Mouse (Mus musculus) liver, embryonic 14.5 days (tissue): ENCODE data around the gene Klra17. TPM values are rescaled to one million over a fixed set of nuclear protein-coding genes. Genes with fewer than 3 reads are reported as not detected.
"Not testable (repeated sequence)": the region's sequence is repeated elsewhere in the genome, so short reads cannot be mapped to it uniquely, and the experiment has no call there.

Experiments used
- ATAC-seq: fragments of 200-750 bp; cut with Nextera tagmentation; 2 replicates; pipeline ENCODE4 v1.8.0; 2017; ENCODE audit warnings: moderate number of reproducible peaks, mild to moderate bottlenecking, moderate library complexity; ENCODE audit not compliant: insufficient read depth
- DNase-seq, 3 experiments: peaks; one replicate each; pipeline ENCODE4 v3.0.0-alpha.2; 2012 to 2013; ENCODE audit warnings: low read depth in 3 of 3, low spot score in 3 of 3
- H3K27ac ChIP-seq: fragments of 300-500 bp; sonication (generic); 2 replicates; pipeline ENCODE4 v1.5.1; 2014; ENCODE audit warnings: moderate library complexity, mild to moderate bottlenecking, control low read depth, inconsistent platforms
- H3K27me3 ChIP-seq: fragments of 300-500 bp; sonication (generic); 2 replicates; pipeline ENCODE4 v1.6.1; 2014; ENCODE audit warnings: mild to moderate bottlenecking, low read length, moderate library complexity; ENCODE audit not compliant: control insufficient read depth, insufficient read depth
- H3K36me3 ChIP-seq: fragments of 300-500 bp; sonication (generic); replicated peaks from 2 replicates; pipeline ENCODE4 v1.6.1; 2014; ENCODE audit warnings: low read depth; ENCODE audit not compliant: control insufficient read depth, insufficient read depth
- H3K4me1 ChIP-seq, 2 experiments: fragments of 200-500 bp in 1 of 2; fragments of 300-500 bp in 1 of 2; sonication (generic) in 1 of 2; replicated peaks; 2 replicates each; pipeline ENCODE4 v1.6.1; 2012 to 2014; ENCODE audit warnings: antibody characterized with exemption in 1 of 2, inconsistent platforms in 1 of 2, low read length in 1 of 2; ENCODE audit not compliant: control insufficient read depth in 2 of 2, insufficient read depth in 2 of 2
- H3K4me2 ChIP-seq: fragments of 300-500 bp; sonication (generic); 2 replicates; pipeline ENCODE4 v1.6.1; 2014; ENCODE audit warnings: low read depth, mild to moderate bottlenecking, control low read depth, moderate library complexity
- H3K4me3 ChIP-seq, 2 experiments: fragments of 200-500 bp in 1 of 2; fragments of 300-500 bp in 1 of 2; sonication (generic) in 1 of 2; 2 replicates each; pipeline ENCODE4 v1.5.1; 2012 to 2014; ENCODE audit warnings: low read depth in 2 of 2, low read length in 2 of 2, mild to moderate bottlenecking in 2 of 2, control low read depth in 1 of 2, inconsistent platforms in 1 of 2, moderate library complexity in 1 of 2; ENCODE audit not compliant: insufficient read depth in 1 of 2
- H3K9ac ChIP-seq: fragments of 300-500 bp; sonication (generic); replicated peaks from 2 replicates; pipeline ENCODE4 v1.6.1; 2014; ENCODE audit warnings: mild to moderate bottlenecking, control low read depth, moderate library complexity
- H3K9me3 ChIP-seq: fragments of 300-500 bp; sonication (generic); 2 replicates; pipeline ENCODE4 v1.6.1; 2016; ENCODE audit warnings: low read length, mixed read lengths; ENCODE audit not compliant: control insufficient read depth
- CTCF ChIP-seq: IDR thresholded peaks from 2 replicates; pipeline ENCODE4 v1.5.1; 2016; ENCODE audit warnings: antibody characterized with exemption, low read depth, control low read depth
- EP300 ChIP-seq: IDR thresholded peaks from 2 replicates; pipeline ENCODE4 v1.6.1; 2016; ENCODE audit warnings: antibody characterized with exemption, low read depth
- WGBS: fragments of 180-500 bp; shearing (Covaris S2); extraction: QIAGEN DNeasy Blood & Tissue Kit; methylation state at CpG from one replicate; pipeline ENCODE4 v1.1.7; 2014; ENCODE audit not compliant: insufficient replicate concordance; 5-methylcytosine and 5-hydroxymethylcytosine counted together
- polyA plus RNA-seq, 2 experiments: library from polyadenylated mRNA; depleted of rRNA in 1 of 2; stranded (reverse) in 1 of 2; unstranded in 1 of 2; fragments of >200 nt; fragmentation: Nextera tagmentation in 1 of 2; extraction: Ambion mirVana in 1 of 2; gene quantifications; 2 replicates each; pipeline versions ENCODE4 v1.2.1 to v1.2.3; 2012 to 2014

The Klra17 gene
- polyA plus RNA-seq, 2 experiments, result 0.17 TPM; not detected in 1

- H3K9ac ChIP-seq, result no peak overlapping the region
- H3K27ac ChIP-seq, result no peak overlapping the region
- no peaks in the 10 kb centered on the region for H3K36me3 ChIP-seq
- no peak overlapping the region for H3K4me3 ChIP-seq
- ATAC-seq, result no peak
- no peak overlapping the region for H3K4me2 ChIP-seq
- no peaks in the 10 kb centered on the region for H3K27me3 ChIP-seq
- no peaks in the 10 kb centered on the region; the same call in 1 of the 2 replicates for H3K9me3 ChIP-seq
- no peaks in the 10 kb centered on the region for H3K4me1 ChIP-seq
- 67% methylated on average over 1 of the region's 1 CpGs for WGBS
- DNase-seq, result no peak
- no peak for TF ChIP-seq EP300
- no peak for TF ChIP-seq CTCF
Measured at GRCm38 (mm10) chr6:129825559-129825958, 50.9 kb downstream of the Klra17 start.

- no peak for DNase-seq
- H3K9ac ChIP-seq, result no peak overlapping the region
- no peaks in the 10 kb centered on the region for H3K36me3 ChIP-seq
- H3K27me3 ChIP-seq, result no peaks in the 10 kb centered on the region
- H3K4me1 ChIP-seq, result no peaks in the 10 kb centered on the region
- ATAC-seq, result no peak
- TF ChIP-seq CTCF, result no peak
- no peak overlapping the region for H3K4me2 ChIP-seq
- no peak overlapping the region for H3K4me3 ChIP-seq
- no peak overlapping the region for H3K27ac ChIP-seq
- WGBS, result 25% methylated on average over 1 of the region's 1 CpGs
- no peaks in the 10 kb centered on the region; the same call in 1 of the 2 replicates for H3K9me3 ChIP-seq
Measured at GRCm38 (mm10) chr6:129824004-129824403, 52.5 kb downstream of the Klra17 start.

GRCm38 (mm10) chr6:129817731-129818130 lies 58.7 kb downstream of the Klra17 start:
- Histone ChIP-seq H3K4me1 (no peaks in the 10 kb centered on the region), H3K4me2 (no peak overlapping the region), H3K9ac (no peak overlapping the region), H3K4me3 (no peak overlapping the region), H3K27me3 (no peaks in the 10 kb centered on the region), H3K9me3 (no peaks in the 10 kb centered on the region), H3K36me3 (no peaks in the 10 kb centered on the region), H3K27ac (no peak overlapping the region)
- WGBS, result 52% methylated on average over 3 of the region's 3 CpGs
- DNase-seq (no peak), ATAC-seq (no peak)
- TF ChIP-seq CTCF, result no peak
- no peak for TF ChIP-seq EP300

- H3K9me3 ChIP-seq, H3K27me3 ChIP-seq, H3K36me3 ChIP-seq, H3K4me3 ChIP-seq, H3K9ac ChIP-seq, H3K4me1 ChIP-seq, ATAC-seq, H3K27ac ChIP-seq, H3K4me2 ChIP-seq, DNase-seq: not testable (repeated sequence)
- WGBS, result 49% methylated on average over 3 of the region's 3 CpGs
Measured at GRCm38 (mm10) chr6:129784170-129784569, 92.3 kb downstream of the Klra17 start, which contains the start of gene Gm156. Gene Gm156, minus strand, starts transcription at chr6:129784270.

Other genes with a start within 250 kb of the Klra17 start
- gene Klrc3, start 233.3 kb downstream of the Klra17 start, polyA plus RNA-seq (2012; rRNA removed), result not detected in 2 replicates
- gene Klrc3, start 233.3 kb downstream of the Klra17 start, polyA plus RNA-seq (2014; fragmentation: Nextera tagmentation; extraction: Ambion mirVana), result not detected in 2 replicates
- 0.01 TPM in 1 of 2 replicates, not detected in the other for gene Klrc2, start 216.0 kb downstream of the Klra17 start, polyA plus RNA-seq (2012; rRNA removed)
- not detected in 2 replicates for gene Klrc2, start 216.0 kb downstream of the Klra17 start, polyA plus RNA-seq (2014; fragmentation: Nextera tagmentation; extraction: Ambion mirVana)
- gene Klrc1, start 197.7 kb downstream of the Klra17 start, polyA plus RNA-seq (2012; rRNA removed), result 0.08 and 0.19 TPM in 2 replicates
- 0.08 and 0.14 TPM in 2 replicates for gene Klrc1, start 197.7 kb downstream of the Klra17 start, polyA plus RNA-seq (2014; fragmentation: Nextera tagmentation; extraction: Ambion mirVana)
- gene Klri1, start 159.5 kb downstream of the Klra17 start, polyA plus RNA-seq (2012; rRNA removed), result not detected in 2 replicates
- gene Klri1, start 159.5 kb downstream of the Klra17 start, polyA plus RNA-seq (2014; fragmentation: Nextera tagmentation; extraction: Ambion mirVana), result not detected in 2 replicates
- not detected in 2 replicates for gene Klri2, start 136.2 kb downstream of the Klra17 start, polyA plus RNA-seq (2012; rRNA removed)
- gene Klri2, start 136.2 kb downstream of the Klra17 start, polyA plus RNA-seq (2014; fragmentation: Nextera tagmentation; extraction: Ambion mirVana), result not detected in 2 replicates
- not detected in 2 replicates for gene Gm156, start 92.4 kb downstream of the Klra17 start, polyA plus RNA-seq (2012; rRNA removed)
- gene Gm156, start 92.4 kb downstream of the Klra17 start, polyA plus RNA-seq (2014; fragmentation: Nextera tagmentation; extraction: Ambion mirVana), result not detected in 2 replicates
- not detected in 2 replicates for gene Gm17631, start 14.0 kb downstream of the Klra17 start, polyA plus RNA-seq (2012; rRNA removed)
- gene Gm17631, start 14.0 kb downstream of the Klra17 start, polyA plus RNA-seq (2014; fragmentation: Nextera tagmentation; extraction: Ambion mirVana), result not detected in 2 replicates
- not detected in 2 replicates for gene Klra5, start 41.0 kb upstream of the Klra17 start, polyA plus RNA-seq (2012; rRNA removed)
- not detected in 2 replicates for gene Klra5, start 41.0 kb upstream of the Klra17 start, polyA plus RNA-seq (2014; fragmentation: Nextera tagmentation; extraction: Ambion mirVana)
- gene Klra6, start 150.3 kb upstream of the Klra17 start, polyA plus RNA-seq (2012; rRNA removed), result not detected in 2 replicates
- gene Klra6, start 150.3 kb upstream of the Klra17 start, polyA plus RNA-seq (2014; fragmentation: Nextera tagmentation; extraction: Ambion mirVana), result not detected in 2 replicates
- not detected in 2 replicates for gene Klra4, start 190.6 kb upstream of the Klra17 start, polyA plus RNA-seq (2012; rRNA removed)
- not detected in 2 replicates for gene Klra4, start 190.6 kb upstream of the Klra17 start, polyA plus RNA-seq (2014; fragmentation: Nextera tagmentation; extraction: Ambion mirVana)